Mouse (Mus musculus) CD4-positive, CD25-positive, alpha-beta regulatory T cell, adult 4 months (primary cell): ENCODE measurements around the gene Fmo2. TPM values are rescaled to one million over a fixed set of nuclear protein-coding genes. Genes with fewer than 3 reads are reported as not detected.

Experiments
- ATAC-seq: one replicate; pipeline ENCODE4 v1.8.0; 2017
- polyA plus RNA-seq, 2 experiments: library from polyadenylated mRNA; unstranded; fragments of 100-300 nt; shearing (Covaris generic); gene quantifications; one replicate each; pipeline ENCODE4 v1.2.1; 2017

Gene Fmo2
- not detected for polyA plus RNA-seq

DNA sequence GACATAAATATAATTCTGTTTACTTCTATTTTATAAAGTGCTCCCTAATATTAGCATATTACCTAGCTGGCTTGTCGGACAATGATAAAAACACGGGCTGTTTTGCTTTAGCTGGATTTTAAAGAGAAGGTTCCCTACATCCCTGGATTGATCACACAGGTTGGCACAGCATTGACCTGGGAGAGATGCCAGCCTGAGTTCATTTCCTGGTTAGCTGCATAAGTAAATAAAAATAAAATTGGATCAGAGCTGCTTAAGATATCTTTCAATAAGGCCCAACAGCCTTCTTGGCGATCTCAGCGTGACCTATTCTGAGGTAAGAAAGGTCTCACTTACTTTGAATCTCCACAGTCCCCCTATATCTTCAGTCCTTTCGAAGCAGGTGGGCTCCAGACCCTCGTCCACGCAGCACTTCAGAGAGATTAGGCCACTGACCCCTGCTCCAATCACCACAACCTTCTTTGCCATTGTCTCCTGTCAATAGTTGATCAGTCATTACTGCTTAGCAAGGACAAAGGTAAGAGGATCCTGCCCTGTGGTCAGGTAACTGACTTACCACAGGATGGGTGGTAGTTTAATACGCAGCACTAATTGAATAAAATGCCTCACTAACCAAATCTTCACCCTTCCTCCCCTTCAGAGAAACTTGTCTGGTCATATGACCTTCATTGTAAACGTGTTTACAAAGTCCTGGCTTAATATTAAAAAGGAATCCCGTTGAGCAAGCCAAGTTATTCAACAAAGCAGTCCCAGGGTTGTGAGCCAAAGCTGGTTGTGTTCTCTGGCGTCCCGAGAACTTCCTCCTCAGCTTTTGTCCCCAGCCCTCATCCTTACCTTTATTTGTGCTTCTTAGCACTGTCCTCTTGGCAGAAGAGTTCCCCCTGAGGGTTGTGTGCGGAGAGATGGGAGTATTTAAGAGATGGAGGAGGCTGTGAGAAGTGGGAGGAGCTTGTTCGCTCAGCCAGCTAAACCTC lies at the start of gene Fmo2:
Fmo2 (minus strand) TSS at position 889 of the 974 bp plus-strand sequence.
- no peak for ATAC-seq

DNA sequence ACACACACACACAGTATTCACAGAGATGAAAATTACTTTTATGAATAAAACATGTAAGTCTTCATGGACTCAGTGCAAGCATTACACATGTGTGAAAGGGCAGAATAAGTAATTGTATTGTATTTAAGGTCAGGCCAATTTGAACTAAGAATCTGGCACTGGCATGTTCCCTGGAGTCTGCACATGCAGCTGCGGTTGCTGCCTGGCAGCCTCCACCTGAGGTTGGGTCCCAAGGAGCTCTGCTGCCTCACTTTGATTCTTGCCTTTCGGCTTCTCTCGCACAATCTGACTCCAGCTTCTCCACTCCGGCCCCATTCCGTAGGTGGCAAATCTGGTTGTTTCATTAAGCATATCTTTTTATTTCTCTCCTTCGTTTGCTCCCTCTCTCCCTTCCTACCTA lies 49.4 kb upstream of the Fmo2 start:
- no peak for ATAC-seq

DNA sequence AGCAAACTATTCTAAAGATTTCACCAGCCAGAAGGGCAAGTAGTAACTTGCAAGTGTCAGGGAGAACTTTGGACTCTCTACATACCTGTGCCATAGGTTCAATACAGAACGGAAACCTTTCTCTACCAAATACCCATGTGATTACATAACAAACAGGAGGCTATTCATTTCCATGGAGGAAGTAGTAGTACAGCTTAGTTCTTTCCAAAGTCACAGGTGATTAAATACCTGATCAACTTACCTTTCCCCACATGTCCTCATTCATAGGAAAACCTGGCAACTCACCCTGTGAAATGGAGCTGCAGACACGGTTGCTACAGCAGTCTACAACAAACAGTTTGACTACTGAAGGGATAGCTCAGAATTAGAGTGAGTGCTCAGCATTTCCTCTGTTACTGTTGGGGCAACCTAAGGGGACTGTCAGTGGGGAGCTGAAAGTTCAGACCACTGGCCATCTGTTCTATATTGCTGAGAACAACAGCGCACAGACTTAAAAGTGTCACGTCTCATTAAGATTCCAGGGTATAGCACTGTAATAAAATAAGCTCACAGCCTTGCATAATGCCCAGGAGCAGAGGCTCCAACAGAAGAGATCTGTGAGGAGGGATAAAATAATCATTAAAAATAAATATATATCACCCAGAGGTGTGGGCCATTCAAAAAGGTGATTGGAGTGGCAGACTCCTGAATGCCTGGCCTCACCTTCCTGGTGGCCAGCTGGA lies 48.5 kb upstream of the Fmo2 start:
- no peak for ATAC-seq

DNA sequence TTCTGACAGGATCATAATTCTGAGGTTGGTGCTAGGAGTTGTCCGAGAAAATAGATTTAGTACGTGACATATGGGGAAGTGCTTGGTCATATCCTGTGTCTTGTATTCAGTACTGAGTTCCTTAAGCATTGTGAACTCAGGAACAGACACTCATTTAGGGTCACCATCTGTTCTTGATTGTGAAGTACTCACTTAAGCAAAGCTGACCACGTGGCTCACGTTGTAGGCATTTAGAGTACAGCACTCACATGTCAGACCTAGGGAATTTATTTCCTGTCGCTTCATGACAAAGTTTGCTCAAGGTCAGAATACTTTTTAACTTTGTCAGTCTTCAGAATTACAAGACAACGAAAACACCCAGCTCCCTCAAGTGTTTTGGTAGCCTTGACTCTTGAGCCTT lies 45.2 kb upstream of the Fmo2 start:
- no peak for ATAC-seq

DNA sequence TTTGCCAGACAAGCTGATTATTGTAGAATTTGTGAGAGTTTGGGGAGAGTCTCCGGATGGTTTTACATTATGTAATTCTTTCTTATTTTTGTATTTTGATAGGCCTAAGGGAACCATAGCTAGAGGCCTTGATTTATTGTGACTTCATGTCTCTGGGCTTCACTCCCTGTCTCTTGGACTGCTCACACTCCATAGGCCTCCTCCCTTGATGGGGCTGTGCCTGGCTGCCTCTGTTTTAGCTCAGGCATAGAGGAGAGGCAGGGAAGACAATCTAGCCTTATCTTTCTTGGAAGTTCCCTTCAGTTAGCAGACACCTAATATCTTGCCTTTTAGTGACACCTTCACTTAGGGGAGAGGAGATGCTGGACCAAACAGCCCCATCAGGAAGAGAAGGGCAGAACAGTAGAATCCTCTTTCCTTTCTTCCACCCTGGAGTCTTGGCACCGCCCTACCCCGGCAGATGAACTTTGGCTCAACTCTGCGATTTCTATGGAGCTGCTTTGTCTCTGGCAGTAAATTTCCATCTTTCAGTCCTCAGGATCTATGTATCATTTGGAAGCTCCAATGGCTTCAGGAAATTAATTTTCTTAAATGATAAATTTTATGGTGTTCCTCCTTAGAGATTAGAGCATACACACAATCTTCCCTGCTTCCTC lies 40.3 kb upstream of the Fmo2 start:
- no peak for ATAC-seq

DNA sequence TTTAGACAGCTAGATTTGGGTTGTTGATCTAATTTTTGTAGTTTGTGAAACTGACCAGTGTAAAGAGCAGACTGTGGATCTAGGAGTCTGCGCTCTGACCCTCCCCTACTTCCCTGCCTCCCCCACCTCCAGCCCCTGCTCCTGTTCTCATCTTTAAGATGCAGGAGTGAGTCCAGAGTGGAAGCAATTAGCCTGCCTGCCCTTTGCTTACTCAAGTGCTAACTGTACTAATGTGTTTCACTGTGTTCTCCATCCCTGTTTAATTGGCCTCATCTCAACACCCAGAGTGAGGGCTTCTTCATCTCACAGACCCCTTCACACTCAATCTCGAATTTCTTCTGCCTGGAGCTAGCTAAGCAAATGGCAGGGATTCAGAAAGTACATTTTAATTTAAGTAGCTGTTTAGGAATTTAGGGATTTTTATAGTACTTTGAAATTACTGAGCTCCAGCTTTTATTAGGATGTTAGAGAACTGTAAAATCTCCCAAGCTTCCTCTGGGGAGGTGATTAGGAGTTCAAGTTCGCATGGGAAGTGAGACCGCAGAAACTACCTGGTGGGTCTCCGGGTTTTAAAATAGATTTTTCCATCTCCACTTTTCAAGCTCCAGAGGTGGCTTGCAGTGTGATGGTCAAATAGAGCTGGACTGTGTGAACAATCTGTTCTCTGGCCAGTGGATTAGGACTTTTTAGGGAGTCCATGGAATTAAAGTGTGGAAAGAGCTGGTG lies 39.6 kb upstream of the Fmo2 start:
- ATAC-seq: no peak

DNA sequence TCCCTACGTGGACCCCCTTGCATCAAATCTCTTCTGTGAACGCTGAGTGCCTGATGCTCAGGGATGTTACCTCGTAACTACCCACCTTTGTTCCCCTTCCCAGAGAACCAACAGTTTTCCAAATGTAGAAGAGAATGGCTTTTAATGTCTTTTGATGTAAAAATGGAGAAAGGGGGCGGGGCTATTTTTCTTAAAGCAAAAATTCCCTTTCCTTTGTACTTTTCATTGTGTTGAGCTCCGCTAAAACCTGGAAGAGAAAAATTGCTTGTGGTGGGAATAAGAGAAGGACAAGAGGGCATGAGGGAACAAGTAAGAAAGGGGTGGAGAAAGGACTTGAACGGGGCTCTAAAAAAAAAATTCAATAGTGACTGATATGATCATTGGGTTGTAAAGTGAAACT lies 38.9 kb upstream of the Fmo2 start, which contains the start of gene Fmo6:
Fmo6 (minus strand) TSS at position 101 of the 400 bp plus-strand sequence.
- ATAC-seq: no peak

DNA sequence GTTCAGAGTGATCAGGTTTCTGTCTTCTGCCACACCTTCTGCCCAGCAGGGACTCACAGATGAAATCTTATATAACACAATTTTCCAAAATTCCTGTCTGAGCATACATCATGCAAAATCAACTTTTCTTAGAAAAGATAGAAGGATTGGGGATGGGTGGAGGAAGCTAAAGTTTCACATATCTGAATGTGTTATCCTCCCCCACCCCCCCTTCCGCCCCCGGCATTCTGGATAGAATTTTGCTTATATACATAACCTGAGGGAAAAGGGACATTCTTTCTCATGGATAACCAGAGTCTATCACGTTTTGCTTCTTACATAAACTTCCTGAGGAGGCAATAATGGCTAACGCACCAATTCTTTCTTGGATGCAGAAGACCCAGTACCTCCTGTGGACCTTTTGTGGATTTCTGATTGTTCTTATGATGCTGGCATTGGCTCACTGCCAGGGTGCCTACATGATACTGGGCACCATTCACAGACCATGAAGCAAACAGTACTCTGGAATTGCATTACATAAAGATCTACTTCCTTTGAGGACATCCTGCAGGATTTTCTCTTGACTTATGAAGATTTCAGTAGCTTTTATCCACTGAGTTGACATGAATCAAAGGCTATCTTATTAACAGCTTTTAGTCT lies 36.0 kb upstream of the Fmo2 start:
- ATAC-seq: no peak

DNA sequence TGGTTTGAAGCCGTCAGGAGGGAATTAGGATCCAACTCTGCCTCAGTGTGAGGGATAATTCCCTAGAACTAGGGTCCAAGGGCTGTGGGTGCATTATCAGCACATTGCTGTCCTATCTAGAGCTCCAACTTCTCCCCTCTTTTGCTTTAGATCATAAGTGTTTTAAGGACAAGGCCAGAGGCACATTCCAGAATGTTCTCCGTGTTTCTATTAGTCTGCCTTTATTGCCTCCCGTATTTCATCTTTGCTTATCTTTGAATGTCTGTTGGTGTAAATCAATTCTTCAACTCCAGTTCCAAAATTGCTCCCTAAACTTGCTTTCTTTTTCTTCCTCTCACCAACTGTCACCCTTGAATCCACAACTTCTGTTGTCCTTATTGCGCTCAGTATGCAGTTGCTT lies 33.9 kb upstream of the Fmo2 start:
- no peak for ATAC-seq

DNA sequence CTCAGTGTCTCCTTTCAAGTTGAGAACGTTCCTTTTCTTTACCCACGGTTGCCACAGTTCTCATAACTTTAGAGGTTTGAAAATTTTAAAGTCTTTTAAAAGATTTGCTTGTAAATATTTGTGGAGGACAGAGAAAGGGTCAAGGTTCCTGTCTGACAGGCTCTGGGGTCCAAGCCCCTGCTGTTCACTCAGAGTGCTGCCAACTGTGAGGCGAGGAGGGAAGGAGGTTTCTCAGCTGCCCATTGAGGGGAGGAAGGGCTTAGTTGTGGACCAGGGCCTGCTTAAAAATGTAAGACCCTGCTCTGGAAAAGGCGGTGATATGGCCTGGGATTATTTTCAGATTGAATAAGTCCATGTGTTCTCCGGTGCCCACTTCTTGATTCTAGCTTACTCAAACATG lies 33.4 kb upstream of the Fmo2 start:
- ATAC-seq: no peak

DNA sequence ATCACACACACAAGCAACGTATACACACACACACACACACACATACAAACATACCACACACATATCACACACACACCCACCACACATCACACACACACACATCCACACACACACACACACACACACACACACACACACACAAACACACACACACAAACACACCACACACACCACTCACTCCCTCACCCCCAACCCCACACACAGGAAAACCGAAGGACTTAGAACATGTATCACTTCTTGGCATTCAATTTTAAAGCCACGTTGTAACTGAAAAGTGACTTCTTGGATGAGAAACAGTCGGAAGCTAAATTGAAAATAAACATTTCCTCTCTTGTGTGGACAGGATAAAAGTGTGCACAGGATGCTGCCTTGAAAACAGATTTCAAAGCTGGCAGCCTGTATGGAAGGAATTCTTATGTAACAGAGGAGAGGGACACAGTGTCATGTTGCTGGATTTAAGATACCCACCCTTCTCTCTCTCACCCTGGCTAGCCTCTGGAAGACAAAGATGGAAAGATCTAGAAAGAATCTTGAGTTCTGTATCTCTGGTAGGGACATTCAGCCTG lies 32.9 kb upstream of the Fmo2 start:
- no peak for ATAC-seq

DNA sequence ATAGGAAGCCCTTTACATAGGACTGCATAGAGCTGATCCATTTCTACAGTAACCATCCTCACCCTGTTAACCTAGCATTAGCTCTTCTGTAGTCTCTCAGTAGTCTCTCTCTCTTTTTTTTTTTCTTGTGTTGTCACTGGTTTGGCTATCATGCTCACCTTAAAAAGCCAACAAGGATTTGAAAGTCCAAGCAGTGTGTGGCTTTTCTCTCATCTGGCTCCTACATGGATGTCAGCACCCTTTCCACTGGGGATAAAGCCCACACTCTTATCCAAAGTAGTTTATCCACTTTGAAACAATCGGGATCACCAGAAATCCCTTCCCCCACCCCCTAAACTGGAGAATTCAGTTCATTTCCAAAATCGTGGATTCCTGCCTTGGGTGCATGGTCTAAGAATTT lies 32.1 kb upstream of the Fmo2 start:
- no peak for ATAC-seq

DNA sequence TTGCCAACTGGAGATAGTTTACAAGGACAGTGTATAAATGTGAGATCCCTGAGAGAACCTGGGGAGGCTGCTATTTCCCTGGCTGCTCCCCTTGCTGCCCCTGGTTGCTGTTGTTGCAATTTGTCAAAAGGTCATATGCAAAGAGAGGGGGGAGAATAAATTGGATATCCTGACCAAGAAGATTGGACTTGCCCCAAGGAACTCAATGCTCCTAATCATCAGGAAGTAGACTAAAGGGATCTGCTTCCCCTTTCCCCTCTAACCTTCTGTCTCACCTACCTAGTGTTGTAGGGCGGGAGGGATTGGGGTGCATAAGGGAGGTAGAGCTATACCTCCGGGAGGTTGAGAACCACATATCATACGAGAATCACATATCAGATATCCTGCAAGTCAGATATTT lies 30.6 kb upstream of the Fmo2 start:
- ATAC-seq: no peak

DNA sequence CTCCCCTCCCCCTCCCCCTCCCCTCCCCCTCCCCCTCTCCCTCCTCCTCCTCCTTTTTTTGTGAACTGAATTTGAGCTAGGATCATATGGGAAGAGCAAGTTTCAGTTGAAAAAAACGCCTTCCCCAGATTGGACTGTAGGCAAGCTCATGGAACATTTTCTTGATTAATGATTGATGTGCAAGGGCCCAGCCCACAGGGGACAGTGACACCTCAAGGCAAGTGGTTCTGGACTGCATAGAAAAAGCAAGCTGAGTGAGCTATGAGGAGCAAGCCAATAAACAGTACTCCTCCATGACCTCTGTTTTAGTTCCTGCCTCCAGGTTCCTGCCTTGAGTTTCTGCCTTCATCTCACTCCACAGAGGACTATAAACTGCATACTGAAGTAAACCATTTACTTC lies 26.6 kb upstream of the Fmo2 start:
- no peak for ATAC-seq

DNA sequence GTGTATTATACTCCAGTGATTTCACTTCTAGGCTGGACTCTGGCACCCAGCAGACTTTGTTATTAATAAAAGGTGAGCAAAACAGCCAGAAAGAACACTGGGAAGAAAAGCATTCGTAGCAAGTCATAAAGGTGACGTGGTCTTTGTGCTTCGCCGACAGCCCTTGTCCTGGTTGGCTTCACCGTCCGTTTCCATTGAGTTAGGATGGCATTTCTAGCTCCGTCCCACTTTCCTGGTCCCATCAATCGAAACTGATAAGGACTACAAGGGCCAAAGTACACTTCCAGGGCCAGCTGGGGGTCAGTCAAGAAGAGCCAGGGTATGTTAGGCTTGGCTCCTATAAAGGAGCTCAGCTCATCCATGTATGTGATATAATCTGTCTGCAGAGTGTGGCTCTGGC lies 18.1 kb upstream of the Fmo2 start:
- ATAC-seq: no peak

DNA sequence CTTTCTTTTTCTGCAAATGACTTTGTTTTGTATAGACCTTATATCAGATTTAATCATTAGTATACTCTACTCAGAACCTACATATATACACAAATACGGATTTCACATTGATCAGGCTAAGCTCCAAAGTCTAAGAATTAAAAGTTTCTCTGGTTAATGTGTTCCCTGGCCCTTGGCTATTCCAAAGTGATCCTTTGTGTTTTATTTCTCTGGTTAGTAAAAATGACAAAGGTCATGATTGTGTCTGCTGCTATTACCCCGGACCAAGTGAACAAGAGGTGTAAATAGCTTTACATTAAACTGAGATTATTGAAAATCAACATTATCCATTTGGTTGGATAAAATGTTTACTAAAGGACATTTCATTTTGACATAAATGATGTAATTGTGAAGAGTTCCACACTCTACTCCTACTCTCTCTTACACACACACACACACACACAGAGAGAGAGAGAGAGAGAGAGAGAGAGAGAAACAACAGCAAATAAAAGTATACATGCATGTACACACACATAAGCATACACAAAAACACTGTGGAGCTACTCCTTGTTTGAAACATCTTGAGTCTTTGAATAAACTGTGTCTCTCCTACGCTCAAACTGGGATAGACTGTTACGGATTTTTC lies 16.5 kb upstream of the Fmo2 start:
- no peak for ATAC-seq

DNA sequence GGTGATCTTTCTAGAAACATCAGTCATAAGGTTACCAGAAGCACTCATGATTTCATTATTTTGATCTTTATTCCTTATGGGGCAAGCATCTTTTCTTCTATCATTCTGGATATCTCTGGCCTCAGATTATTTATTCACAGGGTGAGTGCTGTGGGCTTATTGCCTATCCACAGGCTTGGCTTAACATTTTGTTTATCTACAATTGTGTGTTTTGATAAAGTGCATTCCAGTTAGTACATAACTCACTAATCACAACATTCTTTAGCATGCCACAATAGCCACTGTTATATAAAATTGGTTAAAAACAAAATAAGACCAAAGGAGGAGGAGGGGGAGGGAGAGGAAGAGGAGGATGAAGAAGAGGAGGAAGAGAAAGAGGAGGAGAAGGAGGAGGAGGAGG lies 13.6 kb upstream of the Fmo2 start:
- no peak for ATAC-seq

DNA sequence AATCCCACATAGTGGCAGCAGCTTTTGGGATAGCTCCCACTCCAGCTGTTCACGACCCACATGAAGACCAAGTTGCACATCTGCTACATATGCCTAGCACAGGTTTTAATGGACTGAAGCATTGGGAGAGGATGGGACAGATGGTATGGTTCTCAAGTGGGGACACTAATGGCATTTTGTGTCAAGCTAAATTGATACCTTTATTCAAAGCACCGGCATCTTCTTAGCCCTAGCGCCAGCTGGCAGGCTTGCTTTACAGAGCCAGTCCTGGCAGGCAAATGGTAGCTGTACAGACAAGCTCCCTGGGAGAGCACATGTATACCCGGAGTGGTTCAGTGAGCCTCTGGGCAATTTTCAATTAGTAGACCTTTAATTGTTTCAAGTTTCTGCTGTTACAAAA lies 3.4 kb upstream of the Fmo2 start:
- no peak for ATAC-seq

DNA sequence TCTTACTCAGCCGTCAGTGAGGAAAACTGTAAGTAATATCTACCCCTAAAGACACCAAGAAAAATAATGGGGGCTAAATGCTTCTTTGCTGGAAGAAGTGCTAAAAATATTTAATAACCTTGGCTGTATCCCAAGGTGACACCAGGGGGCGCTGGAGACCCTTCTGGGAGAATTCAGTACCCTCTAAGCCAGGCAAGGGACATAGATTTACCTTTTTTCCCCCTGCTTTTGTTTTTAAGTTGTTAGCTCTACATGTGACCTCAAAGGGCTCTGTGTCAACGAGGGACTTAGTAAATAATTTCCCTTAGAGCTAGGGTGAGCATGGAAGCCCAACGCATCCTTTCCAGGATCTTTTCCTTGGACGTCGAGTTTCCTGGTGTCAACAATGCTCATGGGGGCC lies 2.6 kb downstream of the Fmo2 start:
- ATAC-seq: no peak

DNA sequence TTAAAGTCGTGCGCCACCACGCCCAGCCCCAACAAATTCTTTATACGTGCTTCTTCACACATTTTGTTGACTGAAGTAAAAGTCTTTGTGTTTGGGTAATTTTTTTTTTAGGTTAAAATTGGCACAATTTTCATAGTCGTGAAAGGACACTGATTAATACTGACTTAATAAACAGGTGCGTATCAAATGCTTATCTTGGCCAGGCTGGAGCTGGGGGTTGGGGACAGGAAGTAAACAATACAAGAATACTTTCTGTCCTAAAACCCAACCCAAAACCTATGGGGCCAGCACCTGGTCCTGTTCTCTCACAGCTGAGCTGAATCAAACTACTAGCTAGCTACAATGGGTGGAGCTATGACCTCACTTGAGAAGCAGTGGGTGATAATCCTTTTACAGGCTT lies 5.5 kb downstream of the Fmo2 start:
- no peak for ATAC-seq

DNA sequence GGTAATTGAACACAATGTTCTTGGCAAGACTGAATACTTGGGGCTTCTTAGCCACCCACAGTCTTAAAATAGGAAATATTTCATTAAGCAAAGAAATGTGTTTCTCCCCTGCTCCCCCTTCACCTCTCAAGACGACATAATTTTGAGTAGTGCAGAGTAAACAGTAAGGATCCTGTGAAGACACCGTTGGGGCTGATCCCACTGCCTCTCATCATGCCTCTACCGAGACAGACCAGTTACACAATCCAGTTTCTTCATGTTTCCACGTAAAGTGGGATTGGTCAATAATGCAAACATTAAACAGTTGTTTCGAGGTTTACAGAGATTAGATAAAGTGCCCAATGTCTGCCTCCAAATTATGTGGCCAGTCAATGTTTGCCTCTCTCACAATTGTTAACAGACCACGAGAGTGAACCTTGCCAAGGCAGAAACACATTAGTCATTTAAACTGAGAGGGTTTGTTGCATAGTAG lies 6.5 kb downstream of the Fmo2 start:
- no peak for ATAC-seq
